Comparison of ENCODE assay signal across 8 mouse cellular contexts in genomic region chr11:108923188-108923575, GRCm38 (mm10). TPM values are rescaled to one million over a fixed set of nuclear protein-coding genes. Genes with fewer than 3 reads are reported as not detected.
DNase-seq lines count a peak whose midpoint lies in the region; ATAC-seq lines count a peak whose summit lies in the region.

No protein-coding gene starts in this region.

- DNase-seq in heart, postnatal 14 days: no peak
- no peak for DNase-seq in embryonic facial prominence, embryonic 10.5 days (ENCODE audit: low spot score)
- DNase-seq in hindbrain, embryonic 14.5 days (ENCODE audit: low spot score): no peak
- DNase-seq in frontal cortex, postnatal 10 days (ENCODE audit: low spot score in 2 of 2): no peak
- DNase-seq in retina, embryonic 14.5 days (ENCODE audit: low spot score): no peak
- DNase-seq in spleen, postnatal 4 days (ENCODE audit: low spot score in 2 of 2): no peak

- intact Hi-C loops in heart, postnatal 14 days (cut with DNase I): loop anchor here (2.0 to 10.0 kb wide), 3 partner anchors 472 to 898 kb away; partner anchors contain the start of gene Cep112

- H3K4me1 ChIP-seq in heart, embryonic 15.5 days (replicated peaks): peaks cover 51% of the 10 kb centered on the region
- H3K4me1 ChIP-seq in embryonic facial prominence, embryonic 10.5 days: peaks cover 88% of the 10 kb centered on the region
- H3K4me1 ChIP-seq in hindbrain, embryonic 14.5 days (replicated peaks; ENCODE audit: control insufficient read depth, insufficient read depth, low read length): peaks cover 60% of the 10 kb centered on the region
- peaks cover 79% of the 10 kb centered on the region for H3K4me1 ChIP-seq in midbrain, embryonic 13.5 days (replicated peaks)

- peak overlapping the region; percentile 98 for H3K4me2 ChIP-seq in heart, embryonic 15.5 days
- H3K4me2 ChIP-seq in hindbrain, embryonic 14.5 days (replicated peaks): peak overlapping the region; percentile 68
- H3K4me2 ChIP-seq in midbrain, embryonic 13.5 days (replicated peaks): peak overlapping the region; percentile 89

- no peak overlapping the region for H3K9ac ChIP-seq in heart, embryonic 15.5 days
- H3K9ac ChIP-seq in hindbrain, embryonic 14.5 days: peak overlapping the region; percentile 90
- peak overlapping the region; percentile 97 for H3K9ac ChIP-seq in midbrain, embryonic 13.5 days (replicated peaks)

- no peaks in the 10 kb centered on the region for H3K36me3 ChIP-seq in heart, embryonic 15.5 days
- peaks cover 39% of the 10 kb centered on the region for H3K36me3 ChIP-seq in embryonic facial prominence, embryonic 10.5 days (replicated peaks)
- no peaks in the 10 kb centered on the region for H3K36me3 ChIP-seq in hindbrain, embryonic 14.5 days (replicated peaks; ENCODE audit: control insufficient read depth, insufficient read depth)
- no peaks in the 10 kb centered on the region for H3K36me3 ChIP-seq in midbrain, embryonic 13.5 days

- peak overlapping the region; percentile 94 for H3K4me3 ChIP-seq in heart, embryonic 15.5 days
- H3K4me3 ChIP-seq in embryonic facial prominence, embryonic 10.5 days: peak overlapping the region; percentile 94
- H3K4me3 ChIP-seq in hindbrain, embryonic 14.5 days (replicated peaks; ENCODE audit: low read length): peak overlapping the region; percentile 92
- H3K4me3 ChIP-seq in midbrain, embryonic 13.5 days (replicated peaks): peak overlapping the region; percentile 97

- ATAC-seq in heart, embryonic 15.5 days (replicated peaks; ENCODE audit: insufficient number of reproducible peaks, insufficient read depth, low FRiP score, low read depth): no peak
- ATAC-seq in hindbrain, embryonic 14.5 days (ENCODE audit: low FRiP score): no peak
- no peak for ATAC-seq in midbrain, embryonic 13.5 days

- H3K27me3 ChIP-seq in heart, embryonic 15.5 days: peaks cover 18% of the 10 kb centered on the region
- H3K27me3 ChIP-seq in embryonic facial prominence, embryonic 10.5 days (replicated peaks; ENCODE audit: low read depth, poor library complexity, severe bottlenecking): peaks cover 23% of the 10 kb centered on the region
- no peaks in the 10 kb centered on the region for H3K27me3 ChIP-seq in hindbrain, embryonic 14.5 days (ENCODE audit: control insufficient read depth, insufficient read depth, low read length)
- H3K27me3 ChIP-seq in midbrain, embryonic 13.5 days: 0 out of 2 replicates have a peak, but pooled peaks cover 4% of the 10 kb centered on the region

- 9% methylated on average over 17 of the region's 17 CpGs for WGBS in heart, embryonic 15.5 days
- WGBS in embryonic facial prominence, embryonic 10.5 days: 1% methylated on average over 17 of the region's 17 CpGs
- WGBS in hindbrain, embryonic 14.5 days: 3% methylated on average over 17 of the region's 17 CpGs
- under 1% methylated on average over 17 of the region's 17 CpGs for WGBS in midbrain, embryonic 13.5 days

- no peak overlapping the region for H3K27ac ChIP-seq in heart, embryonic 15.5 days
- H3K27ac ChIP-seq in embryonic facial prominence, embryonic 10.5 days (replicated peaks): peak overlapping the region; percentile 99
- no peak overlapping the region; the same call in 1 of the 2 replicates for H3K27ac ChIP-seq in hindbrain, embryonic 14.5 days
- H3K27ac ChIP-seq in midbrain, embryonic 13.5 days: peak overlapping the region; percentile 100

- H3K9me3 ChIP-seq in heart, embryonic 15.5 days (replicated peaks): no peaks in the 10 kb centered on the region
- no peaks in the 10 kb centered on the region for H3K9me3 ChIP-seq in embryonic facial prominence, embryonic 10.5 days
- no peaks in the 10 kb centered on the region for H3K9me3 ChIP-seq in hindbrain, embryonic 14.5 days (ENCODE audit: control insufficient read depth, low read length)
- H3K9me3 ChIP-seq in midbrain, embryonic 13.5 days: no peaks in the 10 kb centered on the region

RNA-seq across cellular contexts. Expression of gene Axin2, which starts 3.0 kb away (rescaled TPM):
- 1.7 and 2.3 TPM in 2 replicates for polyA plus RNA-seq in heart, embryonic 15.5 days (2015; fragmentation: Nextera tagmentation; extraction: Ambion mirVana)
- 1 to 10 TPM; 5.3 to 5.7 TPM for total RNA-seq in heart, postnatal 14 days (2021)
- polyA plus RNA-seq in embryonic facial prominence, embryonic 10.5 days (2016; fragmentation: Nextera tagmentation; extraction: Ambion mirVana): 12.7 and 15.3 TPM in 2 replicates
- polyA plus RNA-seq in hindbrain, embryonic 14.5 days (2014; fragmentation: Nextera tagmentation; extraction: Ambion mirVana): 9.0 and 11.7 TPM in 2 replicates
- 15.4 and 17.2 TPM in 2 replicates for polyA plus RNA-seq in midbrain, embryonic 13.5 days (2015; fragmentation: Nextera tagmentation; extraction: Ambion mirVana)

Comparison
In these comparisons a context has a peak if more than half of its experiments do, and no peak if none do; other contexts are left out.
1. H3K27ac ChIP-seq: peak in embryonic facial prominence, embryonic 10.5 days (single experiment) and midbrain, embryonic 13.5 days (single experiment); none in heart, embryonic 15.5 days (single experiment) and hindbrain, embryonic 14.5 days (single experiment).
2. Peak in every context shown above with its lines, with median percentiles within 50 percentile points of each other: H3K4me2 ChIP-seq and H3K4me3 ChIP-seq.